Mouse (Mus musculus) telencephalon, adult 2 months (tissue): Measurements from ENCODE around the gene Plaur.
"Not testable (repeated sequence)": the region's sequence is repeated elsewhere in the genome, so short reads cannot be mapped to it uniquely, and the experiment has no call there.

Experiments
- DNase-seq: peaks from one replicate; pipeline ENCODE4 v3.0.0-alpha.2; 2011; ENCODE audit warnings: low read depth, low spot score

Gene Plaur

GRCm38 (mm10) chr7:24506838-24507725 lies 44.8 kb downstream of the Plaur start, which contains the start of gene Zfp428:
Gene Zfp428 (plus strand): TSS chr7:24507006.
- peak; percentile 88 for DNase-seq

- DNase-seq = no peak
These were observed 45.4 kb downstream of the Plaur start for GRCm38 (mm10) chr7:24507726-24508114.

- no peak for DNase-seq
These were observed 50.1 kb downstream of the Plaur start, which contains the start of gene AC161166.1 for GRCm38 (mm10) chr7:24512355-24512754. Gene AC161166.1 (minus strand): TSS chr7:24512455.

GRCm38 (mm10) chr7:24516319-24516718 lies 54.0 kb downstream of the Plaur start:
- DNase-seq = not testable (repeated sequence)

GRCm38 (mm10) chr7:24517077-24517476 lies 54.8 kb downstream of the Plaur start:
- DNase-seq = no peak

- peak; percentile 83 for DNase-seq
These were observed 55.4 kb downstream of the Plaur start for GRCm38 (mm10) chr7:24517654-24518053.

- DNase-seq = no peak
These were observed 56.8 kb downstream of the Plaur start for GRCm38 (mm10) chr7:24519130-24519529.

- not testable (repeated sequence) for DNase-seq
These were observed 57.8 kb downstream of the Plaur start for GRCm38 (mm10) chr7:24520054-24520453.

GRCm38 (mm10) chr7:24522805-24523204 lies 60.5 kb downstream of the Plaur start:
- DNase-seq = no peak

- no peak for DNase-seq
These were observed 61.4 kb downstream of the Plaur start for GRCm38 (mm10) chr7:24523723-24524122.

GRCm38 (mm10) chr7:24524978-24525377 lies 62.7 kb downstream of the Plaur start:
- no peak for DNase-seq
